Mouse (Mus musculus): ENCODE measurements around the gene Tpst2. TPM values are rescaled to one million over a fixed set of nuclear protein-coding genes. Genes with fewer than 3 reads are reported as not detected.
A peak's percentile ranks its signal among the peaks of the same experiment; 100 is the strongest.

The Tpst2 gene
- polyA plus RNA-seq, 1 experiment from 2014 or later = 63.8 TPM

- no peak overlapping the region for H3K4me2 ChIP-seq (ENCODE audit: low read length)
- H3K9me3 ChIP-seq (replicated peaks; ENCODE audit: low read length) = no peaks in the 10 kb centered on the region
- no peaks in the 10 kb centered on the region for H3K27me3 ChIP-seq (ENCODE audit: insufficient read depth, low read length)
- DNase-seq (ENCODE audit: low spot score) = no peak
- no peak for ATAC-seq (replicated peaks; ENCODE audit: low FRiP score, low read depth)
- no peak overlapping the region for H3K4me3 ChIP-seq (replicated peaks; ENCODE audit: low read depth, low read length)
- WGBS = 81% methylated on average over 6 of the region's 6 CpGs
- H3K36me3 ChIP-seq (ENCODE audit: insufficient read depth, low read length) = peaks cover 17% of the 10 kb centered on the region
- TF ChIP-seq CTCF (IDR thresholded peaks at IDR 0.05; ENCODE audit: low read depth) = no peak
- H3K27ac ChIP-seq = no peak overlapping the region
- no peaks in the 10 kb centered on the region for H3K4me1 ChIP-seq (replicated peaks; ENCODE audit: insufficient read depth, low read length)
- no peak overlapping the region for H3K9ac ChIP-seq (ENCODE audit: low read depth, low read length)
Measured at GRCm38 (mm10) chr5:112355493-112355892, 79.0 kb downstream of the Tpst2 start.

DNA sequence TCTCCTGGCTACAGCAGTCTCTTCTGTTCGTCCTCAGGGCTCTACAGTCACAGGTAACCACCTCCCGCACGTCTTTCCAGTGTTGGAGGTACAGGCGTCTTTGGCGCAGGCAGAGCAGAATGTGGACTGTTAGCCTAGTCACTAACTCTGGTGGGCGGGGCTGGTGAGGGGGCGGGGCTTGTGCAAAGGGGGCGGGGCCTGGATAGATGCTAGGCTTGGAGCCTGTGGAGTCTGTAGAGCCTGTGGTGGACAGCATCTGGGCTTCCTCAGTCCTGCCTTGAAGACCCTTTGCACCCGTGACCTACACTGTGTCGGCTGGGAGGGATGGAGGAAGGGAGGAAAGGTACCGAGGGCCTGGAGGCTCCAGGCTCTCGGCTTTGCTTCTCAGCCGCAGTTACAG lies 79.4 kb downstream of the Tpst2 start, which contains the start of gene Gm6583:
Gene Gm6583, minus strand, starts transcription at position 124 of the 400 bp plus-strand sequence.
- no peaks in the 10 kb centered on the region for H3K27me3 ChIP-seq (ENCODE audit: insufficient read depth, low read length)
- peak; percentile 33; the same call in 1 of the 2 replicates for ATAC-seq (replicated peaks; ENCODE audit: low FRiP score, low read depth)
- H3K4me1 ChIP-seq (replicated peaks; ENCODE audit: insufficient read depth, low read length) = no peaks in the 10 kb centered on the region
- H3K4me3 ChIP-seq (replicated peaks; ENCODE audit: low read depth, low read length) = no peak within 1 kb of the TSS
- no peak for TF ChIP-seq CTCF (IDR thresholded peaks at IDR 0.05; ENCODE audit: low read depth)
- H3K4me2 ChIP-seq (ENCODE audit: low read length) = no peak within 1 kb of the TSS
- no peak for DNase-seq (ENCODE audit: low spot score)
- H3K27ac ChIP-seq = no peak within 1 kb of the TSS
- peaks cover 15% of the 10 kb centered on the region for H3K36me3 ChIP-seq (ENCODE audit: insufficient read depth, low read length)
- 63% methylated on average over 12 of the region's 13 CpGs for WGBS
- H3K9me3 ChIP-seq (replicated peaks; ENCODE audit: low read length) = no peaks in the 10 kb centered on the region
- no peak within 1 kb of the TSS for H3K9ac ChIP-seq (ENCODE audit: low read depth, low read length)

- Histone ChIP-seq H3K9ac (ENCODE audit: low read depth, low read length) (no peak overlapping the region), H3K4me3 (replicated peaks; ENCODE audit: low read depth, low read length) (no peak overlapping the region), H3K4me1 (replicated peaks; ENCODE audit: insufficient read depth, low read length) (no peaks in the 10 kb centered on the region), H3K36me3 (ENCODE audit: insufficient read depth, low read length) (peaks cover 11% of the 10 kb centered on the region), H3K27ac (no peak overlapping the region), H3K9me3 (replicated peaks; ENCODE audit: low read length) (no peaks in the 10 kb centered on the region), H3K4me2 (ENCODE audit: low read length) (no peak overlapping the region), H3K27me3 (ENCODE audit: insufficient read depth, low read length) (no peaks in the 10 kb centered on the region)
- DNase-seq (ENCODE audit: low spot score) (no peak), ATAC-seq (replicated peaks; ENCODE audit: low FRiP score, low read depth) (peak; percentile 13; the same call in 1 of the 2 replicates)
- 87% methylated on average over 9 of the region's 9 CpGs for WGBS
- no peak for TF ChIP-seq CTCF (IDR thresholded peaks at IDR 0.05; ENCODE audit: low read depth)
Measured at GRCm38 (mm10) chr5:112356322-112356721, 79.8 kb downstream of the Tpst2 start.

- no peak overlapping the region for H3K4me3 ChIP-seq (replicated peaks; ENCODE audit: low read depth, low read length)
- ATAC-seq (replicated peaks; ENCODE audit: low FRiP score, low read depth) = no peak
- H3K4me2 ChIP-seq (ENCODE audit: low read length) = no peak overlapping the region
- DNase-seq (ENCODE audit: low spot score) = no peak
- TF ChIP-seq CTCF (IDR thresholded peaks at IDR 0.05; ENCODE audit: low read depth) = no peak
- no peak overlapping the region for H3K9ac ChIP-seq (ENCODE audit: low read depth, low read length)
- peaks cover 13% of the 10 kb centered on the region for H3K36me3 ChIP-seq (ENCODE audit: insufficient read depth, low read length)
- 95% methylated on average over 4 of the region's 4 CpGs for WGBS
- no peaks in the 10 kb centered on the region for H3K9me3 ChIP-seq (replicated peaks; ENCODE audit: low read length)
- no peaks in the 10 kb centered on the region for H3K27me3 ChIP-seq (ENCODE audit: insufficient read depth, low read length)
- H3K4me1 ChIP-seq (replicated peaks; ENCODE audit: insufficient read depth, low read length) = no peaks in the 10 kb centered on the region
- no peak overlapping the region for H3K27ac ChIP-seq
Measured at GRCm38 (mm10) chr5:112359520-112359919, 83.0 kb downstream of the Tpst2 start.

DNA sequence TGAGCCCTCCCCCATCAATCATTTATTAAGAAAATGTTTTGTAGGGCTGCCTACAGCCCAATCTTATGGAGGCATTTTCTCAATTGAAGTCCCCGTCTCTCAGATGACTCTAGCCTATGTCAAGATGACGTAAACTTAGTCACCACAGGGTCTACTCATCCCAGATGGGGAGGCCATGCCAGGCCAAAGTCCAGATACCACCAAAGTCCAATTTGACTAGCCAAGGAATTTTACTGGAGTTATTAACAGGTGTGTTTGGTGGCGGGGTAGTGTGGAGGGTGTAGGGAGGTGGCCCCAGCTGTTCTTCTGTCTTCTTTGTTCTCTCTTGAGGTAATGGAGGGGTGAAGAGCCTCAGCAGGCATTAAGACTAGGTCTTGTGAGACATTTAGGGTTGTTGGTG lies 83.6 kb downstream of the Tpst2 start:
- Histone ChIP-seq H3K36me3 (ENCODE audit: insufficient read depth, low read length) (peaks cover 16% of the 10 kb centered on the region), H3K4me3 (replicated peaks; ENCODE audit: low read depth, low read length) (no peak overlapping the region), H3K27me3 (ENCODE audit: insufficient read depth, low read length) (no peaks in the 10 kb centered on the region), H3K9me3 (replicated peaks; ENCODE audit: low read length) (no peaks in the 10 kb centered on the region), H3K4me2 (ENCODE audit: low read length) (no peak overlapping the region), H3K4me1 (replicated peaks; ENCODE audit: insufficient read depth, low read length) (no peaks in the 10 kb centered on the region), H3K9ac (ENCODE audit: low read depth, low read length) (no peak overlapping the region), H3K27ac (no peak overlapping the region)
- TF ChIP-seq CTCF (IDR thresholded peaks at IDR 0.05; ENCODE audit: low read depth) = no peak
- DNase-seq (ENCODE audit: low spot score) (no peak), ATAC-seq (replicated peaks; ENCODE audit: low FRiP score, low read depth) (no peak)
- 90% methylated on average over 3 of the region's 3 CpGs for WGBS

DNA sequence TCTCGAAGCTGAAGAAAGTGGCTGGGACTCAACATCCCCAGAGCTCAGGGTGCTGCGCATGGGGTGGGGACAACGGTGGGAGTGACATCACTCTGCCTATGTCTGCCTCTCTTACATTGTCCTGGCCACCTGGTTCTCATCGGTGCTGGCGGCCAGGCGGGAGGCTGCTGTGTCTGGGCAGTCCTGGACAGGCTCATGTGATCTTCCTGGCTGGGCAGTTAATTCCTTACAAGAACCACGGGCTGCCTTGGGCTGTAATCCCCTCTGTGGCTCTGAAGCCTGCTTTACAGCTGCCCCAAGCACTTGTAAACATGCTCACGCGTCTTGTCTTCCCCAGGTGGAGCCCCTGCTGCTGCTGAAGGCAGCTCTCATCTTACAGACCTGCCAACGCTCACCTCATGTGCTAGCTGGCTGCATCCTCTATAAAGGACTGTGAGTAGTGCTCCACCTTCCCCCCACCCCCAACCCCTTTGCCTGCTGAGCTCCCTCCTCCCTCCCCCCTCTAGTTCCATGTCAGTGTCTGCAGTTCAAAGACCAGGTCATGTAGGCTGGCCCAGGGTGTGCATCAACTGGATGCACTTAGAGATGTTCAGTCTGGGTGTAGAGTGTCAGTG lies 87.8 kb downstream of the Tpst2 start:
- WGBS = 73% methylated on average over 10 of the region's 10 CpGs
- no peak for TF ChIP-seq CTCF (IDR thresholded peaks at IDR 0.05; ENCODE audit: low read depth)

More for the DNA sequence above, 87.8 kb downstream of the Tpst2 start:
- no peak for DNase-seq (ENCODE audit: low spot score)
- no peak overlapping the region for H3K27ac ChIP-seq
- no peaks in the 10 kb centered on the region for H3K9me3 ChIP-seq (replicated peaks; ENCODE audit: low read length)
- ATAC-seq (replicated peaks; ENCODE audit: low FRiP score, low read depth) = no peak
- no peaks in the 10 kb centered on the region for H3K4me1 ChIP-seq (replicated peaks; ENCODE audit: insufficient read depth, low read length)
- no peak overlapping the region for H3K4me3 ChIP-seq (replicated peaks; ENCODE audit: low read depth, low read length)
- H3K9ac ChIP-seq (ENCODE audit: low read depth, low read length) = no peak overlapping the region
- no peaks in the 10 kb centered on the region for H3K27me3 ChIP-seq (ENCODE audit: insufficient read depth, low read length)
- no peak overlapping the region for H3K4me2 ChIP-seq (ENCODE audit: low read length)
- H3K36me3 ChIP-seq (ENCODE audit: insufficient read depth, low read length) = peaks cover 34% of the 10 kb centered on the region

Other genes with a start within 250 kb of the Tpst2 start
- gene Cryba4, start 24.2 kb upstream of the Tpst2 start, polyA plus RNA-seq (2015; fragmentation: Nextera tagmentation; extraction: Ambion mirVana) = 0.58 and 0.64 TPM in 2 replicates
- 3.4 TPM in 2 replicates for gene Crybb1, start 20.9 kb upstream of the Tpst2 start, polyA plus RNA-seq (2015; fragmentation: Nextera tagmentation; extraction: Ambion mirVana)
- gene Tfip11, start 49.7 kb downstream of the Tpst2 start, polyA plus RNA-seq (2015; fragmentation: Nextera tagmentation; extraction: Ambion mirVana) = 19.8 and 23.5 TPM in 2 replicates
- 26.3 and 30.0 TPM in 2 replicates for gene Srrd, start 66.3 kb downstream of the Tpst2 start, polyA plus RNA-seq (2015; fragmentation: Nextera tagmentation; extraction: Ambion mirVana)
- gene Hps4, start 66.4 kb downstream of the Tpst2 start, polyA plus RNA-seq (2015; fragmentation: Nextera tagmentation; extraction: Ambion mirVana) = 25.3 and 28.0 TPM in 2 replicates
- 0.08 and 0.10 TPM in 2 replicates for gene Gm6583, start 79.3 kb downstream of the Tpst2 start, polyA plus RNA-seq (2015; fragmentation: Nextera tagmentation; extraction: Ambion mirVana)
- 5.4 and 5.9 TPM in 2 replicates for gene Asphd2, start 118.2 kb downstream of the Tpst2 start, polyA plus RNA-seq (2015; fragmentation: Nextera tagmentation; extraction: Ambion mirVana)
- not detected in 2 replicates for gene Gm6588, start 172.7 kb downstream of the Tpst2 start, polyA plus RNA-seq (2015; fragmentation: Nextera tagmentation; extraction: Ambion mirVana)